Mouse (Mus musculus) hindbrain, embryonic 16.5 days (tissue): ENCODE measurements around the gene Gm20662. TPM values are rescaled to one million over a fixed set of nuclear protein-coding genes. Genes with fewer than 3 reads are reported as not detected.

Experiments used
- ATAC-seq: fragments of 200-750 bp; cut with Nextera tagmentation; 2 replicates; pipeline ENCODE4 v1.8.0; 2017; ENCODE audit warnings: moderate TSS enrichment, moderate library complexity
- H3K27ac ChIP-seq: fragments of 300-500 bp; sonication (generic); 2 replicates; pipeline ENCODE4 v1.5.1; 2014; ENCODE audit warnings: low read depth, mild to moderate bottlenecking, control low read depth, low read length, moderate library complexity
- H3K27me3 ChIP-seq: fragments of 300-500 bp; sonication (generic); replicated peaks from 2 replicates; pipeline ENCODE4 v1.6.1; 2014; ENCODE audit warnings: low read length; ENCODE audit not compliant: control insufficient read depth, insufficient read depth
- H3K36me3 ChIP-seq: fragments of 300-500 bp; sonication (generic); 2 replicates; pipeline ENCODE4 v1.6.1; 2014; ENCODE audit warnings: mild to moderate bottlenecking, low read length, moderate library complexity, mixed read lengths; ENCODE audit not compliant: control insufficient read depth, insufficient read depth
- H3K4me1 ChIP-seq: fragments of 300-500 bp; sonication (generic); 2 replicates; pipeline ENCODE4 v1.6.1; 2014; ENCODE audit warnings: low read depth, low read length; ENCODE audit not compliant: control insufficient read depth, insufficient read depth
- H3K4me2 ChIP-seq: fragments of 300-500 bp; sonication (generic); 2 replicates; pipeline ENCODE4 v1.6.1; 2014; ENCODE audit warnings: mild to moderate bottlenecking, low read length, control low read depth, moderate library complexity
- H3K4me3 ChIP-seq: fragments of 300-500 bp; sonication (generic); 2 replicates; pipeline ENCODE4 v1.5.1; 2014; ENCODE audit warnings: mild to moderate bottlenecking, low read length, control low read depth, moderate library complexity
- H3K9ac ChIP-seq: fragments of 300-500 bp; sonication (generic); 2 replicates; pipeline ENCODE4 v1.6.1; 2014; ENCODE audit warnings: low read depth, mild to moderate bottlenecking, control low read depth, low read length, moderate library complexity
- H3K9me3 ChIP-seq: fragments of 300-500 bp; sonication (generic); 2 replicates; pipeline ENCODE4 v1.6.1; 2014; ENCODE audit warnings: mild to moderate bottlenecking, low read length, moderate library complexity; ENCODE audit not compliant: control insufficient read depth
- WGBS: fragments of 180-500 bp; shearing (Covaris S2); extraction: QIAGEN DNeasy Blood & Tissue Kit; methylation state at CpG from one replicate; pipeline ENCODE4 v1.1.7; 2014; 5-methylcytosine and 5-hydroxymethylcytosine counted together
- polyA plus RNA-seq: library from polyadenylated mRNA; unstranded; fragments of >200 nt; fragmentation: Nextera tagmentation; extraction: Ambion mirVana; gene quantifications from 2 replicates; pipeline ENCODE4 v1.2.1, GENCODE M21; 2015

The Gm20662 gene
- polyA plus RNA-seq, 1 experiment from 2014 or later, result 1.5 TPM

- Histone ChIP-seq H3K4me2 (no peak overlapping the region), H3K27me3 (no peaks in the 10 kb centered on the region), H3K36me3 (peaks cover 24% of the 10 kb centered on the region), H3K9ac (no peak overlapping the region), H3K4me3 (no peak overlapping the region), H3K4me1 (peaks cover 7% of the 10 kb centered on the region), H3K9me3 (no peaks in the 10 kb centered on the region), H3K27ac (no peak overlapping the region)
- no peak for ATAC-seq
- WGBS, result 89% methylated on average over 1 of the region's 1 CpGs
These were observed 58.9 kb downstream of the Gm20662 start for GRCm38 (mm10) chr9:108055061-108055460.

GRCm38 (mm10) chr9:108055661-108056237, 59.6 kb downstream of the Gm20662 start:
- H3K27ac ChIP-seq, result no peak overlapping the region
- 85% methylated on average over 6 of the region's 6 CpGs for WGBS

GRCm38 (mm10) chr9:108056361-108057261, 60.5 kb downstream of the Gm20662 start:
- no peak overlapping the region for H3K4me3 ChIP-seq
- no peak for ATAC-seq
- H3K36me3 ChIP-seq, result peaks cover 26% of the 10 kb centered on the region
- H3K4me2 ChIP-seq, result no peak overlapping the region
- no peaks in the 10 kb centered on the region for H3K9me3 ChIP-seq
- H3K9ac ChIP-seq, result no peak overlapping the region
- no peak overlapping the region for H3K27ac ChIP-seq
- 77% methylated on average over 28 of the region's 28 CpGs for WGBS
- no peaks in the 10 kb centered on the region for H3K27me3 ChIP-seq
- H3K4me1 ChIP-seq, result peaks cover 5% of the 10 kb centered on the region; the same call in 1 of the 2 replicates

More at GRCm38 (mm10) chr9:108055661-108056237, 59.6 kb downstream of the Gm20662 start:
- Histone ChIP-seq H3K36me3 (peaks cover 26% of the 10 kb centered on the region), H3K9me3 (no peaks in the 10 kb centered on the region), H3K27me3 (no peaks in the 10 kb centered on the region), H3K9ac (no peak overlapping the region), H3K4me3 (no peak overlapping the region), H3K4me1 (peaks cover 5% of the 10 kb centered on the region; the same call in 1 of the 2 replicates), H3K4me2 (no peak overlapping the region)
- no peak for ATAC-seq

- Histone ChIP-seq H3K36me3 (peaks cover 26% of the 10 kb centered on the region), H3K27me3 (no peaks in the 10 kb centered on the region), H3K27ac (no peak overlapping the region), H3K4me1 (peaks cover 5% of the 10 kb centered on the region; the same call in 1 of the 2 replicates), H3K9me3 (no peaks in the 10 kb centered on the region), H3K4me3 (no peak overlapping the region), H3K9ac (no peak overlapping the region), H3K4me2 (no peak overlapping the region)
- no peak for ATAC-seq
- 89% methylated on average over 5 of the region's 5 CpGs for WGBS
These were observed 61.1 kb downstream of the Gm20662 start for GRCm38 (mm10) chr9:108057262-108057562.

- 93% methylated on average over 9 of the region's 9 CpGs for WGBS
- H3K4me3 ChIP-seq, result no peak overlapping the region
- H3K4me2 ChIP-seq, result no peak overlapping the region
- H3K27ac ChIP-seq, result no peak overlapping the region
- no peaks in the 10 kb centered on the region for H3K4me1 ChIP-seq
- no peak overlapping the region for H3K9ac ChIP-seq
- H3K27me3 ChIP-seq, result no peaks in the 10 kb centered on the region
- H3K9me3 ChIP-seq, result no peaks in the 10 kb centered on the region
- ATAC-seq, result no peak
- peaks cover 32% of the 10 kb centered on the region for H3K36me3 ChIP-seq
These were observed 62.1 kb downstream of the Gm20662 start for GRCm38 (mm10) chr9:108058291-108058690.

- Histone ChIP-seq H3K27ac (no peak overlapping the region), H3K9me3 (no peaks in the 10 kb centered on the region), H3K4me1 (no peaks in the 10 kb centered on the region), H3K4me2 (no peak overlapping the region), H3K27me3 (no peaks in the 10 kb centered on the region), H3K9ac (no peak overlapping the region), H3K4me3 (no peak overlapping the region), H3K36me3 (peaks cover 34% of the 10 kb centered on the region)
- no peak for ATAC-seq
- 61% methylated on average over 2 of the region's 3 CpGs for WGBS
These were observed 66.0 kb downstream of the Gm20662 start for GRCm38 (mm10) chr9:108062142-108062541.

GRCm38 (mm10) chr9:108063361-108063760, 67.2 kb downstream of the Gm20662 start:
- Histone ChIP-seq H3K4me3 (no peak overlapping the region), H3K27me3 (no peaks in the 10 kb centered on the region), H3K27ac (no peak overlapping the region), H3K9ac (no peak overlapping the region), H3K4me1 (no peaks in the 10 kb centered on the region), H3K36me3 (peaks cover 28% of the 10 kb centered on the region), H3K9me3 (no peaks in the 10 kb centered on the region), H3K4me2 (no peak overlapping the region)
- ATAC-seq, result no peak
- WGBS, result 90% methylated on average over 12 of the region's 12 CpGs

GRCm38 (mm10) chr9:108065491-108066011, 69.4 kb downstream of the Gm20662 start:
- Histone ChIP-seq H3K4me2 (no peak overlapping the region), H3K4me3 (no peak overlapping the region), H3K9me3 (no peaks in the 10 kb centered on the region), H3K9ac (no peak overlapping the region), H3K27me3 (no peaks in the 10 kb centered on the region), H3K27ac (no peak overlapping the region), H3K4me1 (no peaks in the 10 kb centered on the region), H3K36me3 (peaks cover 24% of the 10 kb centered on the region)
- WGBS, result 55% methylated on average over 5 of the region's 5 CpGs
- ATAC-seq, result peak; percentile 74; the same call in 1 of the 2 replicates

GRCm38 (mm10) chr9:108067199-108067598, 71.0 kb downstream of the Gm20662 start:
- 83% methylated on average over 7 of the region's 7 CpGs for WGBS
- H3K27me3 ChIP-seq, result no peaks in the 10 kb centered on the region
- no peaks in the 10 kb centered on the region for H3K4me1 ChIP-seq
- H3K27ac ChIP-seq, result no peak overlapping the region
- no peak overlapping the region for H3K4me3 ChIP-seq
- H3K9ac ChIP-seq, result no peak overlapping the region
- no peak for ATAC-seq
- H3K4me2 ChIP-seq, result no peak overlapping the region
- H3K36me3 ChIP-seq, result peaks cover 25% of the 10 kb centered on the region
- H3K9me3 ChIP-seq, result no peaks in the 10 kb centered on the region
